Mouse (Mus musculus) erythroblast, adult 5-6 weeks (primary cell): Measurements from ENCODE around the gene Stx1a. TPM values are rescaled to one million over a fixed set of nuclear protein-coding genes. Genes with fewer than 3 reads are reported as not detected.
"Not testable (repeated sequence)": the region's sequence is repeated elsewhere in the genome, so short reads cannot be mapped to it uniquely, and the experiment has no call there.

Experiments
- ATAC-seq: replicated peaks from 2 replicates; pipeline ENCODE4 v1.8.0; 2016; ENCODE audit warnings: moderate number of reproducible peaks, mild to moderate bottlenecking, moderate TSS enrichment, inconsistent platforms; ENCODE audit not compliant: poor library complexity, low FRiP score, severe bottlenecking
- total RNA-seq, 2 experiments: library from RNA; stranded (forward) in 1 of 2; stranded (reverse) in 1 of 2; fragments of 150-400 nt in 1 of 2; fragments of 200-764, 138-1000 nt in 1 of 2; gene quantifications; 2 replicates each; pipeline versions ENCODE4 v1.2.3 to v1.2.4; 2015 to 2017; ENCODE audit warnings: low replicate concordance in 2 of 2

Stx1a gene
- total RNA-seq, 2 experiments from 2014 or later: not detected

DNA sequence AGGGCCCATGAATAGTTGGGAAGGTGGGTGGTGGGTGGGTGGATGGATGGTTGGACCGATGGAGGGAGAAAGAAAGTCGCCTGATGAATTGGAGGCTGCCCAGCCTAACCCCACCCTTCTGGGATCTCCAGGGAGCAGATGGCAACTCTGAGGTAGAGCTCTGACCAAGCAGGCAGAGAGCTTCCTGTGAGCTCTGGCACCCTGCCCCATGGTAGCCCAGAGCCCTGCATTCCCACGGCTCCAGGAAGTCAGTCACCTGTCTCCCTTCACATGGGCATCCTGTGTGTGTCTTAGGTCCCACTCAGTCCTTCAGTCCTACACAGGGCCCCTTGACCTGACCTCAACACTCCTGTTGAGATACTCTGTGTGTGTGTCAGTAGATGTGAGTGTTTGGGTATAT is 14.7 kb downstream of the Stx1a start:
- no peak for ATAC-seq

GRCm38 (mm10) chr5:135039541-135039940 is 16.3 kb downstream of the Stx1a start:
- no peak for ATAC-seq

DNA sequence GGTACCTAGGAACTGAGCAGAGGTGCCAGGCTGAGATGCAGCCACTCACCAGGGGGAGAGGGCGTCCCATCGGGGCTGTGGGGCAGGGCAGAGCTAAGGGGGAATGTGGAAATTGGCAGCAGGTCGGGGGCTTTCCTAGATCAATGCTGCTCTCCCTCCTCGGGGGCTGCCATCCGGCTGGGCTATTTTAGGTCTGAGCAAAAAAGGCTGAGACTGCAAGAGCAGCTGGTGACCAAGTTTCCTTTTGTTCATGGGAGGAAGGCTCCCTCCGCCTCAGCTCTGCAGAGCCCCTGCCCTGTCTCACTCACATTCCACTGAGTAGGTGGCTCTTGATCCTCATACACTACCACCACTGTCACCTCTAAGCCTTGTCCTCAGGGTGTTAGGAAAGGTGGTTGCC is 16.8 kb downstream of the Stx1a start:
- no peak for ATAC-seq

- ATAC-seq: no peak
Observed at GRCm38 (mm10) chr5:135040777-135041176, 17.5 kb downstream of the Stx1a start.

GRCm38 (mm10) chr5:135042105-135042788 is 19.0 kb downstream of the Stx1a start:
- ATAC-seq: no peak

GRCm38 (mm10) chr5:135044575-135044974 is 21.3 kb downstream of the Stx1a start:
- ATAC-seq: no peak

GRCm38 (mm10) chr5:135048539-135048938 is 25.3 kb downstream of the Stx1a start:
- no peak for ATAC-seq

- ATAC-seq: not testable (repeated sequence)
Observed at GRCm38 (mm10) chr5:135049268-135049667, 26.0 kb downstream of the Stx1a start.

DNA sequence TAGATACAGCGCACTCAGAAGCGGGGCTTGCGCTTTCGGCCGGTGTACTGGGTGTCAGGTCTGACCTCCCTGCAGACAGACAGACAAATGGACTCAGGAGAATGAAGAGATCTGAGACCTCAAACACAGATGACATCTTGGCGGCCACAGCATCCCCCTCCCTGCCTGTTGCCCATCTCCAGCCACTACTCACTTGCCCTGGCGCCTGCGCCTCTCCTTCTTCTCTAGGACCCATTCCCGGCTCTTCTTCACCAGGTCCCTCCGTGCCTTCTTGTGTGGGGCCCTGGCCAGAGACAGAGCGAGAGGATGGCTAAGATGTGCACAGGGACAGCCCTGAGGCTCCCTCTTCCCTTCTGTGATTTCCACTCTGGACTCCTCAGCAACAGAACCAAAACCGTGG is 30.1 kb downstream of the Stx1a start:
- ATAC-seq: no peak

- peak; percentile 97 for ATAC-seq
Observed at GRCm38 (mm10) chr5:135063629-135064381, 40.5 kb downstream of the Stx1a start, which contains the start of gene Dnajc30. Dnajc30 (plus strand) TSS chr5:135064202.

GRCm38 (mm10) chr5:135064382-135064766 is 41.1 kb downstream of the Stx1a start:
- peak; percentile 68 for ATAC-seq

GRCm38 (mm10) chr5:135064909-135065446 is 41.7 kb downstream of the Stx1a start, which contains the start of gene Bud23:
Bud23 (minus strand) TSS chr5:135064959.
- not testable (repeated sequence) for ATAC-seq

GRCm38 (mm10) chr5:135066008-135066407 is 42.7 kb downstream of the Stx1a start:
- ATAC-seq: no peak

GRCm38 (mm10) chr5:135070448-135070847 is 47.2 kb downstream of the Stx1a start:
- ATAC-seq: 0 out of 2 replicates have a peak, but pooled peaks have one; percentile 15

- ATAC-seq: no peak
Observed at GRCm38 (mm10) chr5:135072061-135072460, 48.8 kb downstream of the Stx1a start.

DNA sequence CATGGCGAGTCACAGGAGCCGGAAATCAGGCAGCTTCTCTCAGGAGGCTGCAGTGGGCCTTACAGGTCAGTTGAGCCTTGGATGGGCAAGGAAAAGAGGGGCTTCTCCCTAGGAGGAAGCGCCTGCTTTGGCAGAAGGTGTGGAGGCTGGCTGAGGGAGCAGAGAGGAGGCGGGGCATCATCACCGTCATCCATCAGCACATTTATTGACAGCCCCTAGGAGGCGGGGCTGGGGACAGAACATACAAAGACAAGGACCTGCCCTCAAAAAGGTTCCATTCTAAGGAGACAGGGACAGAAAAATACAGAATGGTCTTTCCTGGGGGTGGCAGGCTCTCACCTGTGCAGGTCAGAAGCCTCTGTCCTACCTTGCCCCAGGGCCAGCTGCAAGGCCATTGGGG is 49.4 kb downstream of the Stx1a start:
- no peak for ATAC-seq

DNA sequence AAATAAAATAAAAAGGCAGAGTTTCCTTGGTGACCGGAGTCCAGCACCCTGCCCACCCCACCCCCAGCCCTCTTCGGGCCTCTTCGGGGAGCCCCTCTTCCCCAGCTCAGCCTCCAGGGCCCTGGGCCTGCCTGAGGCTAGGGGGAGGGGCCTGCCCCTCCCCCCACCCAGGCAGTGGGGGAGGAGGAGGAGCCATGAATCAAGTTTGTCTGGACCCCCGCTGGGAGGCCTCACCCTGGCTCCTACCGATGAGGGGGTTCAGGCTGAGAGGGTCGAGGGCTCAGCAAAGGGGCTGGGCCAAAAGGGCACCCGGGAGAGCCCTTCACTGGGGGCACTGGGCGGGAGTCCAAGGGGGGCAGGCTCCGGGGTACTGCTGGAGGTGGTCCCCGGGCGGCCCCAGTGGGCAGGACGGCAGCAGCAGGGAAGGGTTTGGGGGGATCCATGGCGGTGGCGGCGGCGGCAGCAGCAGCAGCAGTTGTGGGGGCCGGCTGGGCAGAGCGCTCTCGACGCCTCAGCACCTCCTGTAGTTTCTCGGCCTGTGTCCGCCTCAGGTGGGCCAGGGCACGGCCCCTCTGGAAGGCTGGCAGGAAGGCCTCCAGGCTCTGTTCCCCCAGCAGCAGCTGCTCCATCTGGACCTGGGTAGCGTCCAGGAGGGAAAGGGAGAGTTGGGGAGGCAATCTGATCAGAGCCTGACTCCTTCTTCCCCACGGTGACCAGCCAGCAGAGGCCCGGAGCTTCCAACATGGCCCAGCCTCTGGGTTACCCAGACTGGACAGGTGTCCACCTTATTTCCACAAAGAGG is 50.3 kb downstream of the Stx1a start:
- ATAC-seq: no peak

- no peak for ATAC-seq
Observed at GRCm38 (mm10) chr5:135075655-135076054, 52.4 kb downstream of the Stx1a start.

DNA sequence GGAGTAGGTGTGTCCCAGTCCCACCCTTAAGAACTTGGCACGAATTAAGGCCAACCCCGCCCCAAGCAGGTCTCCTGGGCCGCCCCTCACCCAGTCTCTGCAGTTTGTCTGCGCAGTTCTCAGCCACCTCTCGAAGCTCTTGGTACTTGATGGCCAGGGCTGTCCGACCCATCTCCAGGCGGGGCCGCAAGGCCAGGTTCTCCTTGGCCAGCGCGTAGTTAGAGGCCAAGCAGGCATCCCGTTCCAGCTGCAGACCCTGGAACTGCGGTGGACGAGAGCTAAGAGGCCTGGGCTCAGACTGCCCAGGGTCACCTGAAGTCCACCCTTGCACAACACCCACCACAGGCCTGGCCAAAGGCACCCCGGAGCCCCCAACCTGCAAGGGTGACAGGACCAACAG is 53.1 kb downstream of the Stx1a start:
- no peak for ATAC-seq

GRCm38 (mm10) chr5:135076931-135077505 is 53.7 kb downstream of the Stx1a start:
- ATAC-seq: no peak
